In the genomic region with DNA sequence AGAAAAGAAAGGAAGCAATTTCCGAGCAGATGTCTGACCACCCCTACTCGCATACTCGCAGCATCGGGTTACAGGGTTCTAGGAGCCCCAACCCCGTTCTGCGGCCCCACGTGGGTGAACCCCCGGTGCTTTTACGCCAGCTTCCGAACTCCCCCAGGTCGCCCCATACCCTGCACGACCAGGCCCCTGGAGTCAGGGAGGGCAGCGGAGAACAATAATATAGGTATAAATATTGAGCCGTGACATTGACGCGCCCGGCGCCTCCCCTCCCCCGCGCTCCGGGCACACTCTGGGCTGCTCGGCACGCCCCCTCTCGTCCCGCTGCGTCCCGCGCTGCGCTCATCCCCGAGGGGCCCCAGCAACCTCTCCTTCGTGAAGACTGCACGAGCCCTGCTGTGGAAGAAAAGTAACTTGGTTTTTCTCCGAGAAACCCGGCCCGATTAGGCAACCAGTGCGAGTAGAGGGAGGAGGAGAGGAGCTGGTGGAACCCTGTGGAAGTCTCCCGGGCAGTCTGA, we compare ENCODE assay signal across 8 mouse cellular contexts. TPM values are rescaled to one million over a fixed set of nuclear protein-coding genes. Genes with fewer than 3 reads are reported as not detected.
DNase-seq lines count a peak whose midpoint lies in the region; ATAC-seq lines count a peak whose summit lies in the region.

No protein-coding gene starts in this region.

- DNase-seq in A20 (ENCODE audit: low read depth, low spot score), result peak; percentile 90
- DNase-seq in adrenal gland, adult 2 months, result peak; percentile 88
- DNase-seq in embryonic facial prominence, embryonic 14.5 days (ENCODE audit: low spot score), result peak; percentile 72
- peak; percentile 80 for DNase-seq in heart, embryonic 10.5 days (ENCODE audit: low spot score)

- H3K4me3 ChIP-seq in embryonic facial prominence, embryonic 14.5 days (ENCODE audit: low read depth, low read length), result peak overlapping the region; percentile 66
- peak overlapping the region; percentile 75 for H3K4me3 ChIP-seq in heart, embryonic 10.5 days
- H3K4me3 ChIP-seq in kidney, embryonic 14.5 days (ENCODE audit: low read length), result peak overlapping the region; percentile 68
- H3K4me3 ChIP-seq in liver, embryonic 12.5 days, result peak overlapping the region; percentile 72
- peak overlapping the region; percentile 77 for H3K4me3 ChIP-seq in stomach, embryonic 15.5 days (replicated peaks)

- WGBS in embryonic facial prominence, embryonic 14.5 days, result under 1% methylated on average over 36 of the region's 37 CpGs
- WGBS in heart, embryonic 10.5 days, result under 1% methylated on average over 37 of the region's 37 CpGs
- 0% methylated on average over 36 of the region's 37 CpGs for WGBS in kidney, embryonic 14.5 days
- 0% methylated on average over 37 of the region's 37 CpGs for WGBS in liver, embryonic 12.5 days (ENCODE audit: insufficient replicate concordance)
- WGBS in stomach, embryonic 15.5 days, result under 1% methylated on average over 37 of the region's 37 CpGs

- H3K27me3 ChIP-seq in embryonic facial prominence, embryonic 14.5 days (replicated peaks; ENCODE audit: control insufficient read depth, insufficient read depth, low read length), result no peaks in the 10 kb centered on the region
- H3K27me3 ChIP-seq in heart, embryonic 10.5 days (ENCODE audit: insufficient read depth, poor library complexity, severe bottlenecking), result no peaks in the 10 kb centered on the region
- peaks cover 3% of the 10 kb centered on the region; the same call in 1 of the 2 replicates for H3K27me3 ChIP-seq in kidney, embryonic 14.5 days (ENCODE audit: control insufficient read depth, insufficient read depth, low read length)
- H3K27me3 ChIP-seq in liver, embryonic 12.5 days (replicated peaks), result peaks cover 12% of the 10 kb centered on the region
- H3K27me3 ChIP-seq in stomach, embryonic 15.5 days (replicated peaks), result no peaks in the 10 kb centered on the region

- H3K36me3 ChIP-seq in embryonic facial prominence, embryonic 14.5 days (ENCODE audit: control insufficient read depth, insufficient read depth, low read length), result no peaks in the 10 kb centered on the region
- peaks cover 9% of the 10 kb centered on the region for H3K36me3 ChIP-seq in heart, embryonic 10.5 days
- no peaks in the 10 kb centered on the region for H3K36me3 ChIP-seq in kidney, embryonic 14.5 days (ENCODE audit: control insufficient read depth, insufficient read depth, low read length)
- peaks cover 22% of the 10 kb centered on the region for H3K36me3 ChIP-seq in liver, embryonic 12.5 days
- H3K36me3 ChIP-seq in stomach, embryonic 15.5 days, result no peaks in the 10 kb centered on the region

- no peaks in the 10 kb centered on the region for H3K9me3 ChIP-seq in embryonic facial prominence, embryonic 14.5 days (ENCODE audit: control insufficient read depth, low read length)
- no peaks in the 10 kb centered on the region for H3K9me3 ChIP-seq in heart, embryonic 10.5 days
- peaks cover 2% of the 10 kb centered on the region; the same call in 1 of the 2 replicates for H3K9me3 ChIP-seq in kidney, embryonic 14.5 days (ENCODE audit: control insufficient read depth, low read length)
- no peaks in the 10 kb centered on the region; the same call in 1 of the 2 replicates for H3K9me3 ChIP-seq in liver, embryonic 12.5 days (replicated peaks)
- no peaks in the 10 kb centered on the region for H3K9me3 ChIP-seq in stomach, embryonic 15.5 days

- ATAC-seq in embryonic facial prominence, embryonic 14.5 days (ENCODE audit: low read depth), result peak; percentile 74
- peak; percentile 50 for ATAC-seq in kidney, embryonic 14.5 days (ENCODE audit: low FRiP score, low TSS enrichment)
- ATAC-seq in liver, embryonic 12.5 days, result peak; percentile 67
- 0 out of 2 replicates have a peak, but pooled peaks have one; percentile 20 for ATAC-seq in monocyte, adult 5-6 weeks (replicated peaks; ENCODE audit: insufficient number of reproducible peaks, low FRiP score, low TSS enrichment, poor library complexity, severe bottlenecking)
- ATAC-seq in stomach, embryonic 15.5 days (ENCODE audit: insufficient read depth, low FRiP score, low read depth), result peak; percentile 73

- H3K27ac ChIP-seq in embryonic facial prominence, embryonic 14.5 days (replicated peaks; ENCODE audit: low read depth, low read length), result peak overlapping the region; percentile 88
- H3K27ac ChIP-seq in heart, embryonic 10.5 days, result peak overlapping the region; percentile 92
- H3K27ac ChIP-seq in kidney, embryonic 14.5 days (ENCODE audit: low read depth, low read length), result peak overlapping the region; percentile 75
- peak overlapping the region; percentile 69 for H3K27ac ChIP-seq in liver, embryonic 12.5 days
- peak overlapping the region; percentile 93 for H3K27ac ChIP-seq in stomach, embryonic 15.5 days

- peak overlapping the region; percentile 76 for H3K9ac ChIP-seq in embryonic facial prominence, embryonic 14.5 days (ENCODE audit: low read depth, low read length)
- H3K9ac ChIP-seq in kidney, embryonic 14.5 days (ENCODE audit: low read depth, low read length), result peak overlapping the region; percentile 77
- peak overlapping the region; percentile 76 for H3K9ac ChIP-seq in liver, embryonic 12.5 days
- H3K9ac ChIP-seq in stomach, embryonic 15.5 days, result peak overlapping the region; percentile 66

- H3K4me2 ChIP-seq in embryonic facial prominence, embryonic 14.5 days (ENCODE audit: low read depth, low read length), result peak overlapping the region; percentile 96
- peak overlapping the region; percentile 93 for H3K4me2 ChIP-seq in kidney, embryonic 14.5 days (replicated peaks; ENCODE audit: low read depth, low read length)
- peak overlapping the region; percentile 98 for H3K4me2 ChIP-seq in liver, embryonic 12.5 days
- peak overlapping the region; percentile 97 for H3K4me2 ChIP-seq in stomach, embryonic 15.5 days

- H3K4me1 ChIP-seq in embryonic facial prominence, embryonic 14.5 days (ENCODE audit: control insufficient read depth, insufficient read depth, low read length), result no peaks in the 10 kb centered on the region
- no peaks in the 10 kb centered on the region for H3K4me1 ChIP-seq in heart, embryonic 10.5 days
- no peaks in the 10 kb centered on the region for H3K4me1 ChIP-seq in kidney, embryonic 14.5 days (ENCODE audit: control insufficient read depth, insufficient read depth, low read length)
- peaks cover 32% of the 10 kb centered on the region for H3K4me1 ChIP-seq in liver, embryonic 12.5 days
- H3K4me1 ChIP-seq in stomach, embryonic 15.5 days, result no peaks in the 10 kb centered on the region

RNA-seq across cellular contexts. Expression of a gene that starts 2.3 kb away (rescaled TPM):
- 10 to 100 TPM; 10.8 to 12.4 TPM for total RNA-seq in adrenal gland, adult 2 months (2021)
- polyA plus RNA-seq in adrenal gland, adult 2 months (2012; rRNA removed), result 3.4 and 5.4 TPM in 2 replicates
- 20.9 and 21.3 TPM in 2 replicates for polyA plus RNA-seq in embryonic facial prominence, embryonic 14.5 days (2014; fragmentation: Nextera tagmentation; extraction: Ambion mirVana)
- polyA plus RNA-seq in heart, embryonic 10.5 days (2016; fragmentation: Nextera tagmentation; extraction: Ambion mirVana), result 20.9 and 32.4 TPM in 2 replicates
- polyA plus RNA-seq in kidney, embryonic 14.5 days (2014; fragmentation: Nextera tagmentation; extraction: Ambion mirVana), result 18.6 and 23.4 TPM in 2 replicates
- 35.1 and 40.1 TPM in 2 replicates for polyA plus RNA-seq in liver, embryonic 12.5 days (2016; fragmentation: Nextera tagmentation; extraction: Ambion mirVana)
- 9.9 to 16.1 TPM (median 11.5 TPM) in 3 replicates for total RNA-seq in monocyte, adult 5-6 weeks (2017)
- 37.7 and 39.6 TPM in 2 replicates for polyA plus RNA-seq in stomach, embryonic 15.5 days (2015; fragmentation: Nextera tagmentation; extraction: Ambion mirVana)

Comparison
In these comparisons a context has a peak if more than half of its experiments do, and no peak if none do; other contexts are left out.
1. Peak in every context shown above with its lines: DNase-seq, ATAC-seq, H3K4me3 ChIP-seq and H3K27ac ChIP-seq.
2. ATAC-seq: peak in every context shown above with its lines; median percentile 74 in embryonic facial prominence, embryonic 14.5 days; 73 in stomach, embryonic 15.5 days; 67 in liver, embryonic 12.5 days; 50 in kidney, embryonic 14.5 days; 20 in monocyte, adult 5-6 weeks.